Comparison of ENCODE assay signal across 34 mouse cellular contexts in genomic region chr4:50025356-50025755, GRCm38 (mm10).
"Had no signal": no experiment of that assay in that cellular context is flagged by ENCODE, and none has a peak within 500 bp of the region (broad histone marks: within the 10 kb centered on the region; RNA-seq: fewer than 3 reads in every experiment).

No protein-coding gene starts in this region.

- H3K4me1 ChIP-seq: heart, embryonic 10.5 days; heart, embryonic 12.5 days; heart, embryonic 13.5 days; heart, embryonic 15.5 days; hindbrain, embryonic 10.5 days; hindbrain, embryonic 12.5 days; hindbrain, embryonic 13.5 days; hindbrain, embryonic 15.5 days; intestine, embryonic 15.5 days; kidney, embryonic 15.5 days had no signal

- H3K27ac ChIP-seq: heart, embryonic 10.5 days; heart, embryonic 13.5 days; heart, embryonic 15.5 days; hindbrain, embryonic 10.5 days; hindbrain, embryonic 12.5 days; hindbrain, embryonic 13.5 days; hindbrain, embryonic 14.5 days; hindbrain, embryonic 15.5 days; hindbrain, postnatal 0 days; intestine, embryonic 15.5 days; kidney, embryonic 15.5 days; kidney, postnatal 0 days; layer of hippocampus, adult 2 months had no signal

- H3K27me3 ChIP-seq: heart, embryonic 12.5 days; heart, embryonic 13.5 days; heart, embryonic 15.5 days; hindbrain, embryonic 12.5 days; hindbrain, embryonic 13.5 days; hindbrain, embryonic 15.5 days; intestine, embryonic 15.5 days; kidney, embryonic 15.5 days had no signal

- DNase-seq: heart, postnatal 10 days; heart, postnatal 14 days; heart, postnatal 36 days; heart, postnatal 4 days; kidney, adult 11 months; kidney, adult 18-20 months; kidney, adult 2 months; kidney, adult 8-10 months; kidney, adult 9 months; kidney, postnatal 10 days; kidney, postnatal 14 days; kidney, postnatal 25 days; kidney, postnatal 36 days; kidney, postnatal 4 days; layer of hippocampus, adult 9-11 months; layer of hippocampus, postnatal 36 days had no signal

- H3K4me3 ChIP-seq: heart, embryonic 10.5 days; heart, embryonic 12.5 days; heart, embryonic 13.5 days; heart, embryonic 15.5 days; hindbrain, embryonic 10.5 days; hindbrain, embryonic 12.5 days; hindbrain, embryonic 13.5 days; hindbrain, embryonic 15.5 days; intestine, embryonic 15.5 days; kidney, embryonic 15.5 days; layer of hippocampus, adult 2 months had no signal

- ATAC-seq: hindbrain, embryonic 16.5 days; hindbrain, postnatal 0 days; inflammation-experienced regulatory T-cells, adult 6 months; intestine, embryonic 15.5 days; intestine, embryonic 16.5 days; intestine, postnatal 0 days had no signal
